Mouse (Mus musculus): ENCODE results near the gene Flad1. TPM values are rescaled to one million over a fixed set of nuclear protein-coding genes. Genes with fewer than 3 reads are reported as not detected.

Gene Flad1
- polyA plus RNA-seq, 1 experiment from 2014 or later = 28.8 TPM

DNA sequence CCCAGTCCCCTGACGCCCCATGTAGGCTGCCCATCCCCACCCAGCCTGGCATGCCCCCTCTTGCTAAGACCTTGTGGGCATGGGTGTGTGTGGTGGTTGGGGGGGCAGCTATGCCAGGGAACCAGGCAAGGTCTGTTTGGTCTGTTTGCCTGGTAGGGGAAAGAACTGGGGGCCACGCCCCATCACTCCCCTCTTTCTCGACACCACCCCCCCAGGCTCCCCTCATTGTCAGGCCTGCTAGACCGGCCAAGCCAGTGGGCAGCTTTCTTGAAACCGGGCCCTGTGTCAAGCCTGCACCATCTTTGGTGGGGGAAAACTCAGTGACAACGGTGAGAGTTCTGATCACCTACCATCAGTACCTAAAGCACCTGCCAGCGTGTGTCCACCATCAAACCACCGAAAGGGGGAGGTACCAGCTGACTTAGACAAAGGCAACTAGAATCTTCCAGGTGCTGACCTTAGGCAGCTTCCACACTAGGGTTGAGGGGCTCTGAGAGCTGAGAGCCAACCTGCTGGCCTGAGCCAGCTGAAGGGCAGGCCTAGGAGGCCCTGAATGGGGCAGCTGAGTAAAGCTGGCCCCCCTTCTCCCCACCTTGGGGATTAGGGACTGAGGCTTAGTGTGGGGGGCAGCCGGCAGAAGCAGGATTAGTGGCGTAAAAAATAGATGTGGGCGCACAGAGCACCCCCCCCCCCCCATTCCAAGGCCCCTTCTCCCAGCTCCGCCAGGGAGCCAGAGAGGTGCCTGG is 27.2 kb downstream of the Flad1 start:
- DNase-seq (ENCODE audit: low spot score) = no peak
- WGBS = 80% methylated on average over 12 of the region's 12 CpGs
- 0 out of 2 replicates have a peak overlapping the region, but pooled peaks have one; percentile 22 for H3K27ac ChIP-seq
- no peaks in the 10 kb centered on the region for H3K9me3 ChIP-seq (replicated peaks; ENCODE audit: low read length)
- H3K4me3 ChIP-seq (replicated peaks; ENCODE audit: low read depth, low read length) = no peak overlapping the region
- no peak overlapping the region for H3K9ac ChIP-seq (ENCODE audit: low read depth, low read length)
- ATAC-seq (replicated peaks; ENCODE audit: low FRiP score, low read depth) = no peak
- H3K4me2 ChIP-seq (ENCODE audit: low read length) = no peak overlapping the region
- H3K27me3 ChIP-seq (ENCODE audit: insufficient read depth, low read length) = no peaks in the 10 kb centered on the region
- 0 out of 2 replicates have a peak, but pooled peaks cover 12% of the 10 kb centered on the region for H3K36me3 ChIP-seq (ENCODE audit: insufficient read depth, low read length)
- TF ChIP-seq CTCF (IDR thresholded peaks at IDR 0.05; ENCODE audit: low read depth) = no peak
- H3K4me1 ChIP-seq (replicated peaks; ENCODE audit: insufficient read depth, low read length) = 0 out of 2 replicates have a peak, but pooled peaks cover 8% of the 10 kb centered on the region

DNA sequence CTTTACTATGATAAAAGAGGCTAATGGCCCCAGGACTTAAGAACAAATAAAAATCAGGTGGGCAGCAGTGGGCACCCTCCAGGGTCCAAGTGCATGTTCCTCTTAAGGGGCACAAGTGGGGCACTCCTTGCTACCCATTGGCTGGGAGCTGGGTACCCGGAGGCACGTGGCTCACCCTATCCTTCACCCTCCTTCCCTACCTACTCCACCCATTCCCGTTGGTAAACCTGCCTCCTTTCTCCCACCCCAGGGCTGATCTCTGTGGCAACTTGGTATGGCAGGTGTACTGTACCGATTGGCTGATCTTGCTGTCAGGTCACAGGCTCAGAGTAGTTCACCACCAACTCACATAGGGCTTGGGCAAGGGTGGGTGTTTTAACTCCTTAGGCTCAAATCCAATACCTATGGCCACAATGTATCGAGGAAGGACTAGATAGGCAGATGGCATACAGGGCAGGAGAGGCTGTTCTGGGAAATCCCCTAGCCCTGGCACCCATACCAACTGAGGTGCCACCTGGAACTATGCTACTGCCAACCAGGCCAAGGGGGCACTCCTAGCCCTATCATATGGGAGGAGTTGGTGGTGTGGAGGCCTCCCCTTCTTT is 27.9 kb downstream of the Flad1 start:
- no peak for TF ChIP-seq CTCF (IDR thresholded peaks at IDR 0.05; ENCODE audit: low read depth)
- 0 out of 2 replicates have a peak, but pooled peaks cover 12% of the 10 kb centered on the region for H3K36me3 ChIP-seq (ENCODE audit: insufficient read depth, low read length)
- DNase-seq (ENCODE audit: low spot score) (no peak), ATAC-seq (replicated peaks; ENCODE audit: low FRiP score, low read depth) (no peak)
- 0 out of 2 replicates have a peak, but pooled peaks cover 8% of the 10 kb centered on the region for H3K4me1 ChIP-seq (replicated peaks; ENCODE audit: insufficient read depth, low read length)
- H3K9me3 ChIP-seq (replicated peaks; ENCODE audit: low read length) = no peaks in the 10 kb centered on the region
- no peak overlapping the region for H3K9ac ChIP-seq (ENCODE audit: low read depth, low read length)
- H3K27me3 ChIP-seq (ENCODE audit: insufficient read depth, low read length) = no peaks in the 10 kb centered on the region
- 89% methylated on average over 5 of the region's 5 CpGs for WGBS
- H3K4me3 ChIP-seq (replicated peaks; ENCODE audit: low read depth, low read length) = no peak overlapping the region
- no peak overlapping the region for H3K27ac ChIP-seq
- no peak overlapping the region for H3K4me2 ChIP-seq (ENCODE audit: low read length)

DNA sequence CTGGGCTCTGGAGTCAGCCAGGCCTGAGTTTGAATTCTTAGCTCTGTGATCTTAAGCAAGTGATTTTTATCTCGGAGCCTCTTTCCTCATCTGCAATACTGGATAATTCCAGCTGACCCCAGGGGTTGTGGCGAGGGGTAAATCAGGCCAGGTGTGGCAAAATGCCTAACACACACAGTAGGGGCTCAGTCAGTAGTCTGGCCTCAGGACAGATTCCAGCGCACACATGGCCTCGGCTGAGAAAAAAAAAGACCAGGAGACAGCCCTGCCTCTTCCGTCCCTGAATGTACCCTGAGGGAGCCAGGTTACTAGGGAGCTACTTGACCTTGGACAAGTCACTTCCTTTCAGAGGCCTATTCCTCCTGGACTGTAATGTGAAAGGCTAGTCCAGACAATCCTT is 28.7 kb downstream of the Flad1 start:
- Histone ChIP-seq H3K4me1 (replicated peaks; ENCODE audit: insufficient read depth, low read length) (peaks cover 11% of the 10 kb centered on the region; the same call in 1 of the 2 replicates), H3K27ac (no peak overlapping the region), H3K27me3 (ENCODE audit: insufficient read depth, low read length) (no peaks in the 10 kb centered on the region), H3K4me2 (ENCODE audit: low read length) (no peak overlapping the region), H3K9me3 (replicated peaks; ENCODE audit: low read length) (no peaks in the 10 kb centered on the region), H3K9ac (ENCODE audit: low read depth, low read length) (no peak overlapping the region), H3K36me3 (ENCODE audit: insufficient read depth, low read length) (0 out of 2 replicates have a peak, but pooled peaks cover 12% of the 10 kb centered on the region), H3K4me3 (replicated peaks; ENCODE audit: low read depth, low read length) (no peak overlapping the region)
- ATAC-seq (replicated peaks; ENCODE audit: low FRiP score, low read depth) (no peak), DNase-seq (ENCODE audit: low spot score) (no peak)
- 87% methylated on average over 5 of the region's 5 CpGs for WGBS
- TF ChIP-seq CTCF (IDR thresholded peaks at IDR 0.05; ENCODE audit: low read depth) = no peak

DNA sequence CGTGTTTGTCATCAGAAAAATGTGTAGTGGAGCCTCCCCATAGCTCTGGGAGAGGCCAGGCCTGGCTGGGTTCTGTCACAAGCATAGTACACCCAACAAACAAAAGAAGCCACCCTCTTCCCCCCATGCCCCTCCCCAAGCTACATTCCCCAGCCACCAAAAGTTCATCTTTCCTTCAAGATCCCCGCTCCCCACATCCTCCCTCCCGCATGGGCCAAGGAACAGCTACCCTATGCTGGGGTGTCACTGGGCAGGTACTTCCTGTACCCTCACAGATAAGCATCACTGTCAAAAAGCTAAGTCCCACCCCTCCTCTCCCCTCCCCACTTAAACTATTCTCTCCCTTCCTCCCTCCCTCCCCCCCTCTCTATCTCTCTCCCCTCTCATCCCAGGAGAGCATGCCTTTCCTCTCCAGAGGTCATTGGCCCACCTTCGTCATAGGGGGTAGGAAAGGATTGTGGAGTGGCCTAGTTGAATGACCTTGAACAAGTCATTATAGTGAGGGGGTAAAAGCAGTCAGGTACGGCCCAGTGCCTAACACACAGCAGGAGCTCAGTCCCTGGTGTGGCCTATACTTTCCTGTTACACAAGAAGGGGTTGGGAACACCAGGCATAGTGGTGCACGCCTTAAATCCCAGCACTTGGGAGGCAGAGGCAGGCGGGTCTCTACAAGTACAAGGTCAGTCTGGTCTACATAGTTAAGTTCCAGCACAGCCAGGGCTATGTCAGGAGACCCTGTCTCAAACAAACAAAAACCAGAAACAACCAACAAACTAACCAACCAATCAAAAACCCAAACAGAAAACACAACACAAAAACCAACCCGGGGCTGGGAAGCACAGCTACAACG is 29.4 kb downstream of the Flad1 start:
- no peaks in the 10 kb centered on the region for H3K9me3 ChIP-seq (replicated peaks; ENCODE audit: low read length)
- H3K27me3 ChIP-seq (ENCODE audit: insufficient read depth, low read length) = no peaks in the 10 kb centered on the region
- no peak overlapping the region for H3K9ac ChIP-seq (ENCODE audit: low read depth, low read length)
- no peak for ATAC-seq (replicated peaks; ENCODE audit: low FRiP score, low read depth)
- no peak overlapping the region for H3K27ac ChIP-seq
- no peak for DNase-seq (ENCODE audit: low spot score)
- 83% methylated on average over 9 of the region's 9 CpGs for WGBS
- H3K4me1 ChIP-seq (replicated peaks; ENCODE audit: insufficient read depth, low read length) = peaks cover 8% of the 10 kb centered on the region; the same call in 1 of the 2 replicates
- no peak for TF ChIP-seq CTCF (IDR thresholded peaks at IDR 0.05; ENCODE audit: low read depth)
- H3K36me3 ChIP-seq (ENCODE audit: insufficient read depth, low read length) = 0 out of 2 replicates have a peak, but pooled peaks cover 12% of the 10 kb centered on the region
- no peak overlapping the region for H3K4me2 ChIP-seq (ENCODE audit: low read length)
- no peak overlapping the region for H3K4me3 ChIP-seq (replicated peaks; ENCODE audit: low read depth, low read length)

DNA sequence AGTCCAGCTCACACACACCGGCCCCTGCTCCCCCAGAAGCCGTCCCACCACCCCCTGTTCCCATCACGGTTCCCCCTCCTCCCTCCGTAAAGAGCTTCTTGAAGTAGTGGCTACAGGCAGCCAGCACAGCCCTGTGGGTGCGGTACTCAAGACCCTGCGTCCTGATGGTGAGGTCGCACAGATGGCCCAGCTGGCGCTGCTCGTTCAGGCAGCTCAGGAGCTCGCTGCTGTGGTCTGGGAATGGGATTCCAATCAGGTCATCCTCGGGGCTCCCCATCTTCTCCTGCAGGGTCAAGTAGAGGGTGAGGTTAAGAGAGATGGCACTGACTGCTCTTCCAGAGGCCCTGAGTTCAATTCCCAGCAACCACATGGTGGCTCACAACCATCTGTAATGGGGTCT is 30.4 kb downstream of the Flad1 start:
- H3K9ac ChIP-seq (ENCODE audit: low read depth, low read length) = no peak overlapping the region
- 84% methylated on average over 11 of the region's 11 CpGs for WGBS
- H3K36me3 ChIP-seq (ENCODE audit: insufficient read depth, low read length) = 0 out of 2 replicates have a peak, but pooled peaks cover 12% of the 10 kb centered on the region
- TF ChIP-seq CTCF (IDR thresholded peaks at IDR 0.05; ENCODE audit: low read depth) = no peak
- no peak overlapping the region for H3K4me3 ChIP-seq (replicated peaks; ENCODE audit: low read depth, low read length)
- no peak overlapping the region for H3K27ac ChIP-seq
- DNase-seq (ENCODE audit: low spot score) (no peak), ATAC-seq (replicated peaks; ENCODE audit: low FRiP score, low read depth) (no peak)
- H3K4me2 ChIP-seq (ENCODE audit: low read length) = no peak overlapping the region
- no peaks in the 10 kb centered on the region for H3K27me3 ChIP-seq (ENCODE audit: insufficient read depth, low read length)
- H3K4me1 ChIP-seq (replicated peaks; ENCODE audit: insufficient read depth, low read length) = peaks cover 4% of the 10 kb centered on the region; the same call in 1 of the 2 replicates
- H3K9me3 ChIP-seq (replicated peaks; ENCODE audit: low read length) = no peaks in the 10 kb centered on the region

DNA sequence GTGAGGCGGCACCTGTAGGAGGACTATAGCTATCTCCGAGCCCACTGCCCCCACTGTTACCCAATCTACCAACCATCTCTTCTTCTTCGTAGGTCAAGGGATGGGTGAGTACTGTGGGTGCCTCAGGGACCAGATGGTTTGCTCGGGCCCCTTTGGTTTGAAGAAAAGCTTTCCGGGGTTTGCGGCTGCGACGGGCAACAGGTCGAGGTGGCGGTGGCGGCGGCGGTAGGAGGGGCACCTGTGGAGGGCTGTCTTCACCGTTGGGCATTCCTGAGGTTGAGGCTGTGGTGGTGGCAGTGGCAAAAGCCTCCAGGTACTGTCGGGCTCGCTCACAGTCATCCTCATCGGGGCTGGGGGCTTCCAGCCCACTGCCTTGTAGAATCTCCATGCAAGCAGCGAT is 31.0 kb downstream of the Flad1 start:
- Histone ChIP-seq H3K27me3 (ENCODE audit: insufficient read depth, low read length) (no peaks in the 10 kb centered on the region), H3K27ac (no peak overlapping the region), H3K9me3 (replicated peaks; ENCODE audit: low read length) (no peaks in the 10 kb centered on the region), H3K4me2 (ENCODE audit: low read length) (no peak overlapping the region), H3K36me3 (ENCODE audit: insufficient read depth, low read length) (0 out of 2 replicates have a peak, but pooled peaks cover 12% of the 10 kb centered on the region), H3K9ac (ENCODE audit: low read depth, low read length) (no peak overlapping the region), H3K4me3 (replicated peaks; ENCODE audit: low read depth, low read length) (no peak overlapping the region), H3K4me1 (replicated peaks; ENCODE audit: insufficient read depth, low read length) (peaks cover 4% of the 10 kb centered on the region; the same call in 1 of the 2 replicates)
- ATAC-seq (replicated peaks; ENCODE audit: low FRiP score, low read depth) (no peak), DNase-seq (ENCODE audit: low spot score) (no peak)
- WGBS = 94% methylated on average over 18 of the region's 18 CpGs
- TF ChIP-seq CTCF (IDR thresholded peaks at IDR 0.05; ENCODE audit: low read depth) = no peak

Data from kidney, postnatal 0 days (tissue).